Mouse (Mus musculus): Measurements from ENCODE around the gene Mtch2. TPM values are rescaled to one million over a fixed set of nuclear protein-coding genes. Genes with fewer than 3 reads are reported as not detected.

Mtch2 gene
- polyA plus RNA-seq, 1 experiment from 2014 or later: 188 TPM

DNA sequence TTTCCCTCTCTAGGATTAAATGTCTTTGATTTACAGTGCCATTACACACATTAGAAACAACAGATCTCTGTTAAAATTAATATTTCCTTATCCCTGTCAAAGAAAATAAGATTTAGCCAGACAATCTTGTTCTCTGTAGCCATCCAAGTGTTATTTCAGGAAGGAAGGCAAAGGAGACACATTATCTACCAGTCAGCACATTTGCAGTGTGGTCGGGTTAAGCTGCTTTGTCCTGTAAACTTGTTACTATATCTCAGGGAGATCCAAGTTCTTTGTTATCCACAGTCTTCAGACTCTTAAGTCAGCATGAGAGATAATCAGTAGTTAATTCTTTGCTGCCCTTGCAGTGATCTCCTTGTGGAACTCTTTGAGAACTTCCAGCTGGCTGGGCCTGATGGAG is 63.9 kb downstream of the Mtch2 start:
- no peak for TF ChIP-seq CTCF (IDR thresholded peaks at IDR 0.05; ENCODE audit: low read depth)
- H3K4me2 ChIP-seq (ENCODE audit: low read length): no peak overlapping the region
- no peak overlapping the region for H3K4me3 ChIP-seq (replicated peaks; ENCODE audit: low read depth, low read length)
- DNase-seq (ENCODE audit: low spot score): no peak
- H3K27ac ChIP-seq: no peak overlapping the region
- no peak overlapping the region for H3K9ac ChIP-seq (ENCODE audit: low read depth, low read length)
- ATAC-seq (replicated peaks; ENCODE audit: low FRiP score, low read depth): no peak
- 73% methylated on average over 1 of the region's 1 CpGs for WGBS
- peaks cover 40% of the 10 kb centered on the region for H3K36me3 ChIP-seq (ENCODE audit: insufficient read depth, low read length)
- no peaks in the 10 kb centered on the region for H3K27me3 ChIP-seq (ENCODE audit: insufficient read depth, low read length)
- H3K9me3 ChIP-seq (replicated peaks; ENCODE audit: low read length): no peaks in the 10 kb centered on the region
- peaks cover 6% of the 10 kb centered on the region; the same call in 1 of the 2 replicates for H3K4me1 ChIP-seq (replicated peaks; ENCODE audit: insufficient read depth, low read length)

DNA sequence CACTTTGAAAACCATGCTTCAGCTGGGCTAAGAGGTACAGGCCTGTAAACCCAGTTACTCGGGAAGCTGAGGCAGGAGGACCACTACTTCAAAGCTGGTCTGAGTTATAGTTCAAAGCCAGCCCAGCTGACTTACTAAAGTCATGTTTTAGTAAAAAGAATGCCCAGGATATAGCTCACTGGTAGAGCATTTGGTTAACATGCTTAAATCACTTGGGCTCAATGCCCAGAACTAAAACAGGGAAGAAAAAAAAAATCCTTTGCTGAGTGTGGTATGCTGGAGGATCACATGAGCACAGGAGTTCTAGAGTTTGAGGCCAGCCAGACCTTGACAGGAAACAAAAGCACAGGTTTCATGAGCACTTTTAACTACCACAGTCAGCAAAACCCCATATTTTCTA is 64.7 kb downstream of the Mtch2 start:
- no peak for DNase-seq (ENCODE audit: low spot score)
- H3K4me3 ChIP-seq (replicated peaks; ENCODE audit: low read depth, low read length): no peak overlapping the region
- peaks cover 40% of the 10 kb centered on the region for H3K36me3 ChIP-seq (ENCODE audit: insufficient read depth, low read length)

DNA sequence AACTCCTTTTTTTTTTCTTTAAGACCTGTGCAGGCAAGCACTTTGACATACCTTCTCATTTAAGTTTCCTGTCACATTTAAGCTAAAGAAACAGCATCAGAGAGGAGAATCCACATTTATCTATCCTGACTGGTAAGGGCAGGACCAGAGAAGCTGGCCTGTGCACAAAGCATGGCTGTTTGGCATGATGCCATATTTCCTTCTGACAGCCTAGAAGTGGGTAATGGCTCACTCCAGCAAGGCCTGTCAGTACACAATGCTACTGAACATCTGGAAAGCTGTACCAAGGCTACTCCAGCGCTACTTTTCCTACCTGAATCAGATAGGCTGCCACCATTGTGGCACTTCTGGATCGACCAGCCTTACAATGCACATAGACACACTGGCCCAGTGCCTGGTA is 66.7 kb downstream of the Mtch2 start:
- H3K36me3 ChIP-seq (ENCODE audit: insufficient read depth, low read length): peaks cover 36% of the 10 kb centered on the region
- 78% methylated on average over 2 of the region's 2 CpGs for WGBS

More for the DNA sequence above, 64.7 kb downstream of the Mtch2 start:
- ATAC-seq (replicated peaks; ENCODE audit: low FRiP score, low read depth): no peak
- H3K9ac ChIP-seq (ENCODE audit: low read depth, low read length): no peak overlapping the region
- H3K27ac ChIP-seq: no peak overlapping the region
- no peaks in the 10 kb centered on the region for H3K9me3 ChIP-seq (replicated peaks; ENCODE audit: low read length)
- peaks cover 11% of the 10 kb centered on the region; the same call in 1 of the 2 replicates for H3K4me1 ChIP-seq (replicated peaks; ENCODE audit: insufficient read depth, low read length)
- 77% methylated on average over 1 of the region's 1 CpGs for WGBS
- H3K4me2 ChIP-seq (ENCODE audit: low read length): no peak overlapping the region
- TF ChIP-seq CTCF (IDR thresholded peaks at IDR 0.05; ENCODE audit: low read depth): no peak
- H3K27me3 ChIP-seq (ENCODE audit: insufficient read depth, low read length): no peaks in the 10 kb centered on the region

DNA sequence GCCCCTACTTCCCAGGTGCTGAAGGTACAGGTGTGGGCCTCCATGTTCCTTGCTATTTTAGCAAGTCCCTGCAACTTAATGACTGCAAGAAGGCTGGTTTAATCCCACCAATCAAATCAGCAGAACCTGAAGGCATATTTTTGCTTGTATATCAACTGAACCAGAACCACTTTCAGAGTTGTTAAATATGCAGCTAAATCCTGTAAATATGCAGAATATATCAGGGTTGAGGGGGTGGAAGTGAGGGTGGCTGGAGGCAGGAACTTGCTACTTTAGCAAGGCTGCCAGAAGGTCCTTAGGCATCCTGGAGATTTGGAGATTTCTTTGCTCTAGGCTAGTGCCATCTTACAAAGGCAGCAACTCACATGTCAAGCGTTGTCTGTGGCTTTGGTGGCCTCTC is 68.6 kb downstream of the Mtch2 start:
- ATAC-seq (replicated peaks; ENCODE audit: low FRiP score, low read depth): no peak
- Histone ChIP-seq H3K27ac (no peak overlapping the region), H3K4me3 (replicated peaks; ENCODE audit: low read depth, low read length) (no peak overlapping the region), H3K9ac (ENCODE audit: low read depth, low read length) (no peak overlapping the region), H3K4me1 (replicated peaks; ENCODE audit: insufficient read depth, low read length) (peaks cover 15% of the 10 kb centered on the region), H3K4me2 (ENCODE audit: low read length) (no peak overlapping the region), H3K27me3 (ENCODE audit: insufficient read depth, low read length) (no peaks in the 10 kb centered on the region), H3K36me3 (ENCODE audit: insufficient read depth, low read length) (peaks cover 19% of the 10 kb centered on the region), H3K9me3 (replicated peaks; ENCODE audit: low read length) (no peaks in the 10 kb centered on the region)
- TF ChIP-seq CTCF (IDR thresholded peaks at IDR 0.05; ENCODE audit: low read depth): no peak
- no peak for DNase-seq (ENCODE audit: low spot score)
- 82% methylated on average over 1 of the region's 1 CpGs for WGBS

More for the DNA sequence above, 66.7 kb downstream of the Mtch2 start:
- no peaks in the 10 kb centered on the region for H3K27me3 ChIP-seq (ENCODE audit: insufficient read depth, low read length)
- no peak for TF ChIP-seq CTCF (IDR thresholded peaks at IDR 0.05; ENCODE audit: low read depth)
- no peak overlapping the region for H3K4me2 ChIP-seq (ENCODE audit: low read length)
- ATAC-seq (replicated peaks; ENCODE audit: low FRiP score, low read depth): no peak
- no peak overlapping the region for H3K4me3 ChIP-seq (replicated peaks; ENCODE audit: low read depth, low read length)
- no peak overlapping the region for H3K9ac ChIP-seq (ENCODE audit: low read depth, low read length)
- H3K9me3 ChIP-seq (replicated peaks; ENCODE audit: low read length): no peaks in the 10 kb centered on the region
- DNase-seq (ENCODE audit: low spot score): no peak
- peaks cover 15% of the 10 kb centered on the region for H3K4me1 ChIP-seq (replicated peaks; ENCODE audit: insufficient read depth, low read length)
- H3K27ac ChIP-seq: no peak overlapping the region

Other genes starting within 250 kb of the Mtch2 start
- gene Nup160, start 169.9 kb upstream of the Mtch2 start, polyA plus RNA-seq (2015; fragmentation: Nextera tagmentation; extraction: Ambion mirVana): 19.9 and 21.4 TPM in 2 replicates
- gene Fnbp4, start 101.8 kb upstream of the Mtch2 start, polyA plus RNA-seq (2015; fragmentation: Nextera tagmentation; extraction: Ambion mirVana): 44.2 and 52.7 TPM in 2 replicates
- 0.89 and 0.96 TPM in 2 replicates for gene Agbl2, start 64.4 kb upstream of the Mtch2 start, polyA plus RNA-seq (2015; fragmentation: Nextera tagmentation; extraction: Ambion mirVana)
- 23.0 and 28.0 TPM in 2 replicates for gene C1qtnf4, start 38.7 kb downstream of the Mtch2 start, polyA plus RNA-seq (2015; fragmentation: Nextera tagmentation; extraction: Ambion mirVana)
- 32.7 and 33.8 TPM in 2 replicates for gene Kbtbd4, start 57.6 kb downstream of the Mtch2 start, polyA plus RNA-seq (2015; fragmentation: Nextera tagmentation; extraction: Ambion mirVana)
- 322 and 331 TPM in 2 replicates for gene Ndufs3, start 57.7 kb downstream of the Mtch2 start, polyA plus RNA-seq (2015; fragmentation: Nextera tagmentation; extraction: Ambion mirVana)
- 59.3 and 65.5 TPM in 2 replicates for gene Celf1, start 93.2 kb downstream of the Mtch2 start, polyA plus RNA-seq (2015; fragmentation: Nextera tagmentation; extraction: Ambion mirVana)
- gene Rapsn, start 188.5 kb downstream of the Mtch2 start, polyA plus RNA-seq (2015; fragmentation: Nextera tagmentation; extraction: Ambion mirVana): 5.7 and 6.1 TPM in 2 replicates
- 287 and 307 TPM in 2 replicates for gene Psmc3, start 206.9 kb downstream of the Mtch2 start, polyA plus RNA-seq (2015; fragmentation: Nextera tagmentation; extraction: Ambion mirVana)
- 39.9 and 41.8 TPM in 2 replicates for gene Slc39a13, start 223.3 kb downstream of the Mtch2 start, polyA plus RNA-seq (2015; fragmentation: Nextera tagmentation; extraction: Ambion mirVana)
- 4.4 and 6.0 TPM in 2 replicates for gene Spi1, start 235.2 kb downstream of the Mtch2 start, polyA plus RNA-seq (2015; fragmentation: Nextera tagmentation; extraction: Ambion mirVana)

Data from kidney, postnatal 0 days (tissue).